Mouse (Mus musculus) kidney, adult 2 months (tissue): ENCODE results near the gene Efemp2.

Experiments
- CTCF ChIP-seq: fragments of 200-500 bp; conservative IDR thresholded peaks from 2 replicates; pipeline ENCODE4 v1.5.1; 2011; ENCODE audit warnings: low read depth, mild to moderate bottlenecking, control low read depth, low read length, moderate library complexity, mixed read lengths; ENCODE audit not compliant: insufficient read depth, insufficient read length
- POLR2A ChIP-seq: fragments of 200-500 bp; IDR thresholded peaks from one replicate; pipeline ENCODE4 v1.6.1; 2011; ENCODE audit warnings: low read depth, low read length, control low read depth

GRCm38 (mm10) chr19:5432992-5433852 is 40.5 kb upstream of the Efemp2 start:
- TF ChIP-seq POLR2A (no peak), CTCF (peak; percentile 65)
